Mouse (Mus musculus): ENCODE results near the gene 6030445D17Rik. TPM values are rescaled to one million over a fixed set of nuclear protein-coding genes. Genes with fewer than 3 reads are reported as not detected.

The 6030445D17Rik gene
- polyA plus RNA-seq, 1 experiment, result 0.87 TPM

DNA sequence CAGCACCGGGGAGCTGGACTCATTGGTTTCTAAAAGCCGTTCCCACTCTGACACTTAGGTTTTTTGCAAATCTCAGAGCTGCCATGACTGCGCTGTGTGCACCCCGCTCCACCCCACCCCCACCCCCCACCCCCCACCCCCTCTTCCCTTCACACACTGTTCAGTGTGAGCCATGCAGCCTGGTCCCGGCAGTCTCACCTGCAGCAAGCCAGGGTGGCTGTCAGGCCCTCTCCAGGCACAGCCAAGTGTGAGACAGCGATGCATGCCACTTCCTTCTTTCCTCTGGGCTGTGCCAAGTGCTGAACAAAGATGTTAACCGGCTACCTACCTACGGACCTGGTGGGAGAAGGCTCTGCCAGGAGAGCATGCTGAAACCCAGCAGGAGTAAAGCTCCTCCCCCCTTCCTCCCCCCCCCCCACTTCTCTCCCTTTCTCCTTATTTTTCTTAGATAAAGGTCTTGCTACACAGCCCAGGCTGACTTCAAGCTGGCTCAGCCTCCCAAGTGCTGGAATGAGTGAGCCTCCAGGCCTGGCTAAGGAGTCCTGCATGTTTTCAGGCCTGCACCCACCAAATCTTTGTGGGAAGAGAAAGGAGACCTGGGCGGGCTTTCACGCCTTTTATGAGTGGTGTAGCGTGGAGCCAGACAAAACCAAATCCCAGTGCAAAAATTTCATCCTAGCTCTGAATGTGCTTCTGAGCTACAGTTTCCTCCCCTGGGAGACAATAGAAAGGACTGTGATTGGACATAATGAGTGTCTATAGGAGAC, 31.3 kb upstream of the 6030445D17Rik start:
- H3K27ac ChIP-seq (ENCODE audit: control insufficient read depth, insufficient read depth, low read depth, low read length, poor library complexity), result no peak overlapping the region
- H3K4me3 ChIP-seq (replicated peaks; ENCODE audit: control insufficient read depth, low read depth, low read length), result no peak overlapping the region
- WGBS, result 42% methylated on average over 11 of the region's 11 CpGs
- TF ChIP-seq POLR2A (IDR thresholded peaks at IDR 0.05; ENCODE audit: borderline replicate concordance, control insufficient read depth, low read depth, low read length) (no peak), CTCF (IDR thresholded peaks at IDR 0.05; ENCODE audit: control insufficient read depth, insufficient read depth, low read length) (no peak)
- H3K4me1 ChIP-seq (ENCODE audit: control insufficient read depth, insufficient read depth, low read length), result no peaks in the 10 kb centered on the region

DNA sequence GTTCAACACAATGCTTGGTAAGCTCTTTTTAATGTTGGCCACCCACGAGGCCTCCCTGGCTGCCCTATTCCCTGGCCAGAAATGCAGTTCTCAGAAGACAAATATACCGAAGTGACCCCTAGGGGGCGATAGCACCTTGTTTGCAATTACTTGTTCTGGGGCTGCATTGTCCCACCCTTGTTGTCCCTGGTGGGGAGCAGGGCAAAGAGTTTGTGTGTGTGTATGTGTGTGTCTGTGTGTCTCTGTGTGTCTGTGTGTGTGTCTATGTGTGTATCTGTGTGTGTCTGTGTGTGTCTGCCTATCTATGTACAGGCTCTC, 30.7 kb upstream of the 6030445D17Rik start:
- TF ChIP-seq POLR2A (IDR thresholded peaks at IDR 0.05; ENCODE audit: borderline replicate concordance, control insufficient read depth, low read depth, low read length), result no peak
- peak; percentile 43; the same call in 1 of the 2 replicates for TF ChIP-seq CTCF (IDR thresholded peaks at IDR 0.05; ENCODE audit: control insufficient read depth, insufficient read depth, low read length)
- Histone ChIP-seq H3K27ac (ENCODE audit: control insufficient read depth, insufficient read depth, low read depth, low read length, poor library complexity) (no peak overlapping the region), H3K4me1 (ENCODE audit: control insufficient read depth, insufficient read depth, low read length) (no peaks in the 10 kb centered on the region), H3K4me3 (replicated peaks; ENCODE audit: control insufficient read depth, low read depth, low read length) (no peak overlapping the region)
- WGBS, result 0% methylated on average over 3 of the region's 3 CpGs

DNA sequence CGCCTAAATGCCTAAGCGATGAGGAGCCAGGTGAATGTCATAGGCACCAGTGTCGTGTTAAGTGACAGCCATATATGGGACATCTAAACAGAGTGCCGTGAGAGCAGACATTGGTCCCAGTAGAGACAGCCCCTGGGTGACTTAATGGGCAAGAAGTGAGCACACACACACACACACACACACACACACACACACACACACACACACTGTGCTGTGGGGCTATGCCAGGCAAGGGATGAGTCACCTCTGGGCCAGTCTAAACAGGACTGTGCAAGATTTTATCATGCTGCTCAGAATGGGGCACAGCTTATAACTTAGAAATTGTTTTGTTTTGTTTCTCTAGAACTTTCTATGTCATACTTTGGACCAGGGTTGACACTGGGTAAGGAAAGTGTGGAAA, 28.0 kb upstream of the 6030445D17Rik start:
- Histone ChIP-seq H3K4me1 (ENCODE audit: control insufficient read depth, insufficient read depth, low read length) (no peaks in the 10 kb centered on the region), H3K27ac (ENCODE audit: control insufficient read depth, insufficient read depth, low read depth, low read length, poor library complexity) (no peak overlapping the region)

DNA sequence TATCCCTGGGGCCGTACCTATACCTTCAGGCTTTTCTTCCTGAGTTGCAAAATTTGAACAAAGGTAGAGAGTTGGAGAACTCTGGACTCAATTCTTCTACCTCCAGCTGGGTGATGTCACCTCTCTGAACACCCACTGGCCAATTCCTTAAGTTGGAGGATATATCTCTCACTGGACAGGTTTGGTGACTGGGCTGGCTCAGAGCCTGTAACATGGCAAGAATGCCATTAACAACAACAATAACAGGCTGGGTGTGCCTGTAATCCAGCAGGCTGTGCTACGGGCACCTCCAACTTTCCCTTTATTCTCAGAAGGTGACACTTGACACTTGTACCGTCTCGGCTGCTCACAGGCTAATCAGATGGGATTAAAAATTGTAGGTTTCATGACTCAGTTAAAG, 22.9 kb upstream of the 6030445D17Rik start:
- 84% methylated on average over 4 of the region's 4 CpGs for WGBS
- TF ChIP-seq POLR2A (IDR thresholded peaks at IDR 0.05; ENCODE audit: borderline replicate concordance, control insufficient read depth, low read depth, low read length) (no peak), CTCF (IDR thresholded peaks at IDR 0.05; ENCODE audit: control insufficient read depth, insufficient read depth, low read length) (no peak)

More for the DNA sequence above, 28.0 kb upstream of the 6030445D17Rik start:
- no peak overlapping the region for H3K4me3 ChIP-seq (replicated peaks; ENCODE audit: control insufficient read depth, low read depth, low read length)
- TF ChIP-seq POLR2A (IDR thresholded peaks at IDR 0.05; ENCODE audit: borderline replicate concordance, control insufficient read depth, low read depth, low read length) (no peak), CTCF (IDR thresholded peaks at IDR 0.05; ENCODE audit: control insufficient read depth, insufficient read depth, low read length) (no peak)
- WGBS, result 77% methylated on average over 4 of the region's 4 CpGs

DNA sequence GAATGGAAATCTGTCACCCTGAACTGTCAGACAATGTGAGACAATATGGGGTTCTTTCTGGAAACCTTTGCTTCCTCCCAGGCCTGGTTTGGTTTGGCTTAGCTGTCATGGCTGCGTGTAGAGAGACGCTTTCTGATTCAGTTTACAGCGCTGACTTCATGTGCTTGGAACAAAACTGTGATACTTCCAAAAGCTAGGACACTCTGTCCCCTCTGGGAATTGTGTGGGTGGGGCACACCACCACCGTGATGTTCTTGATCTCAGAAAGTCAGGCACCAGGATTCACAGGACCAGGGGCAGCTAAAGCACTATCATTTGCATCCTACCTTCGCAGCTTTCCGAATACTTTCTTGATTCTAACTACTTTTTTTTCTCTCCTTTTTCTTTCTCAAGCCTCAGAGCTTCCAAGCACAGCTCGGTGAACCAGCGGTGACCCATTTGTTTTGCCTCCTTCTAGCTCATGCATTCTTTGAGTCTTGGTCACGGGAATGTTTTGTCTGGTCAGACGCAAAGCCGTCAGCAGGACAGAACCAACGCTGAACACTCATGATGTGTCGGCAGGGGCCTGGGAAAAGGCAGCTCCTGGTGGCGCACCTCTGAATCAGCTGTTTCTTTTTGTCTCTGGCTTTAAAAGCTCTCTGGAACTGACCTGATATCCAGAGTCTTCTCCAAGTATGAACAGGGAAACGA, 20.6 kb upstream of the 6030445D17Rik start:
- TF ChIP-seq POLR2A (IDR thresholded peaks at IDR 0.05; ENCODE audit: borderline replicate concordance, control insufficient read depth, low read depth, low read length) (no peak), CTCF (IDR thresholded peaks at IDR 0.05; ENCODE audit: control insufficient read depth, insufficient read depth, low read length) (no peak)
- H3K4me1 ChIP-seq (ENCODE audit: control insufficient read depth, insufficient read depth, low read length), result no peaks in the 10 kb centered on the region
- 85% methylated on average over 15 of the region's 15 CpGs for WGBS
- no peak overlapping the region for H3K4me3 ChIP-seq (replicated peaks; ENCODE audit: control insufficient read depth, low read depth, low read length)
- no peak overlapping the region for H3K27ac ChIP-seq (ENCODE audit: control insufficient read depth, insufficient read depth, low read depth, low read length, poor library complexity)

More for the DNA sequence above, 22.9 kb upstream of the 6030445D17Rik start:
- Histone ChIP-seq H3K4me1 (ENCODE audit: control insufficient read depth, insufficient read depth, low read length) (no peaks in the 10 kb centered on the region), H3K4me3 (replicated peaks; ENCODE audit: control insufficient read depth, low read depth, low read length) (no peak overlapping the region), H3K27ac (ENCODE audit: control insufficient read depth, insufficient read depth, low read depth, low read length, poor library complexity) (no peak overlapping the region)

DNA sequence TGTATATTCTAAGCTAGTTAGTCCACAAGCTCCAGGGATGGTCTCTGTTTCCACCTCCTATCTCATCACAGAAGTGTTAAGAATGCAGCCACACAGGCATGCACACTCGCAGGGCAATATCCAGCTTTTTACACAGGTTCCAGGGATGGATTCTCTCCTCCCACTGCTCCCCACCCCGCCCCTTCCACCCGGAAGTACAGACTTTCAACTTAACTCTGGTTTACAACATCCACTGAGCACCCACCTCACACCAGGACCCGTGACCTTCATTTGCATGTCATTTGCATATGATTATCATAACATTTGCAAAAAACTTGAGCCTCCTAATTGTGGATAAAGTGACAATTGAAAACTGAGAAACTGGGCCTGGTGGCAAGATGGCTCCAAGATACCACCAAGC, 17.5 kb upstream of the 6030445D17Rik start:
- Histone ChIP-seq H3K4me3 (replicated peaks; ENCODE audit: control insufficient read depth, low read depth, low read length) (no peak overlapping the region), H3K4me1 (ENCODE audit: control insufficient read depth, insufficient read depth, low read length) (no peaks in the 10 kb centered on the region), H3K27ac (ENCODE audit: control insufficient read depth, insufficient read depth, low read depth, low read length, poor library complexity) (no peak overlapping the region)
- 68% methylated on average over 4 of the region's 4 CpGs for WGBS
- no peak for TF ChIP-seq POLR2A (IDR thresholded peaks at IDR 0.05; ENCODE audit: borderline replicate concordance, control insufficient read depth, low read depth, low read length)
- TF ChIP-seq CTCF (IDR thresholded peaks at IDR 0.05; ENCODE audit: control insufficient read depth, insufficient read depth, low read length), result no peak

DNA sequence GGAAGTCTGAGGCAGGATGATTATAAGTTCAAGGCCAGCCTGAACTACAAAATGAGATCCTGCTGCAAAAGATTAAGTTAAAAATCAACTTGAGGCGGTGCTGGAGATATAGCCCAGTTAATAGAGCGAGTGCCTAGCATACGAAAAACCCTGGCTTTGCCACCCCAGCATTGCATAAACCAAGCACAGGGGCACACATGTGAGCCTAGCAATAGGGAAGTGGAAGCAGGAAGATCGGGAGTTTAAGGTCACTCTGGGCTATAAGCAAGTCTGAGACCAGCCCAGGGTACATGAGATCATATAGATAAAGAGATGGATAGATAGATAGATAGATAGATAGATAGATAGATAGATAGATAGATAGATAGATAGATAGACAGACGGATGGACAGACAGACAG, 12.3 kb upstream of the 6030445D17Rik start:
- WGBS, result 58% methylated on average over 5 of the region's 5 CpGs

DNA sequence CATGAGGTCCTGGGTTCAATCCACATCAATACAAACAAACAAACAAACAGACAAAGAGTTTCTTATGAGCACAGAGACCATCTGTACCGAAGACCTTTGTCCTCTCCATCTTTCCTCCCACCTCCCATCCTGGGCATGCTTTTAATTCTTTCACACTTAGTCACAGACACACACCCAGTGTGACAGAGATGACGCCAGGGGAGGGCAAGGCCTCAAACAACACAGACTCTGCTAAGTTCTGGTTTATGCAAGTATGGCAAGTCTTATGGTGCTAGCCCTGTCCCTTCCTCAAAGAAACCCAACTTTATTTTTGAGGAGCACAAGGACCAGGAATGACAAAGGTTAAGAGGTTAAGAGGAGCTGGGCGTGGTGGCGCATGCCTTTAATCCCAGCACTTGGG, 11.8 kb upstream of the 6030445D17Rik start:
- WGBS, result 86% methylated on average over 4 of the region's 4 CpGs

More for the DNA sequence above, 12.3 kb upstream of the 6030445D17Rik start:
- Histone ChIP-seq H3K4me3 (replicated peaks; ENCODE audit: control insufficient read depth, low read depth, low read length) (no peak overlapping the region), H3K4me1 (ENCODE audit: control insufficient read depth, insufficient read depth, low read length) (no peaks in the 10 kb centered on the region; the same call in 1 of the 2 replicates), H3K27ac (ENCODE audit: control insufficient read depth, insufficient read depth, low read depth, low read length, poor library complexity) (no peak overlapping the region)
- TF ChIP-seq POLR2A (IDR thresholded peaks at IDR 0.05; ENCODE audit: borderline replicate concordance, control insufficient read depth, low read depth, low read length) (no peak), CTCF (IDR thresholded peaks at IDR 0.05; ENCODE audit: control insufficient read depth, insufficient read depth, low read length) (no peak)

More for the DNA sequence above, 11.8 kb upstream of the 6030445D17Rik start:
- Histone ChIP-seq H3K27ac (ENCODE audit: control insufficient read depth, insufficient read depth, low read depth, low read length, poor library complexity) (no peak overlapping the region), H3K4me3 (replicated peaks; ENCODE audit: control insufficient read depth, low read depth, low read length) (no peak overlapping the region), H3K4me1 (ENCODE audit: control insufficient read depth, insufficient read depth, low read length) (no peaks in the 10 kb centered on the region; the same call in 1 of the 2 replicates)
- TF ChIP-seq POLR2A (IDR thresholded peaks at IDR 0.05; ENCODE audit: borderline replicate concordance, control insufficient read depth, low read depth, low read length) (no peak), CTCF (IDR thresholded peaks at IDR 0.05; ENCODE audit: control insufficient read depth, insufficient read depth, low read length) (no peak)

Data from bone marrow, adult 2 months (tissue).